Mouse (Mus musculus): Measurements from ENCODE around the gene Ankrd34a.

Gene Ankrd34a

DNA sequence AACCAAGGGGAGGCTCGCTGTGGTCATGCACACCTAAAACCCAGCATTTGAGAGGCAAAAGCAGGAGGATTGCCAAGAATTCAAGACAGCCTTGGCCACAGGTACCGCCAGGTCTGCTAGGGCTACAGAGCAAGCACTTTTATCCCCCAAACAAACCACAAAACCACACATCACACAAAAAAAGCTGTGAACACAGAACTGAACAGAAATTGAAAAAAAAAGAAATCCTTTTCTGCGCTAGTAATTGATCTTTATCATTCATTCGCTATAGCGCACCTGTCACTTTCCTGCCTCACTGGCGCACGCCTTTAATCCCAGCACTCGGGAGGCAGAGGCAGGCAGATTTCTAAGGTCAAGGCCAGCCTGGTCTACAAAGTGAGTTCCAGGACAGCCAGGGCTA is 33.2 kb upstream of the Ankrd34a start:
- no peak for DNase-seq (ENCODE audit: low read depth, low spot score)

- DNase-seq (ENCODE audit: low read depth, low spot score) = no peak
Measured at GRCm38 (mm10) chr3:96563911-96564632, 32.4 kb upstream of the Ankrd34a start.

GRCm38 (mm10) chr3:96564633-96565032 is 31.8 kb upstream of the Ankrd34a start:
- DNase-seq (ENCODE audit: low read depth, low spot score) = peak; percentile 24

GRCm38 (mm10) chr3:96565105-96565504 is 31.3 kb upstream of the Ankrd34a start:
- no peak for DNase-seq (ENCODE audit: low read depth, low spot score)

GRCm38 (mm10) chr3:96566661-96567450 is 29.6 kb upstream of the Ankrd34a start:
- no peak for DNase-seq (ENCODE audit: low read depth, low spot score)

GRCm38 (mm10) chr3:96568605-96569004 is 27.8 kb upstream of the Ankrd34a start:
- DNase-seq (ENCODE audit: low read depth, low spot score) = no peak

GRCm38 (mm10) chr3:96569506-96569905 is 26.9 kb upstream of the Ankrd34a start:
- no peak for DNase-seq (ENCODE audit: low read depth, low spot score)

DNA sequence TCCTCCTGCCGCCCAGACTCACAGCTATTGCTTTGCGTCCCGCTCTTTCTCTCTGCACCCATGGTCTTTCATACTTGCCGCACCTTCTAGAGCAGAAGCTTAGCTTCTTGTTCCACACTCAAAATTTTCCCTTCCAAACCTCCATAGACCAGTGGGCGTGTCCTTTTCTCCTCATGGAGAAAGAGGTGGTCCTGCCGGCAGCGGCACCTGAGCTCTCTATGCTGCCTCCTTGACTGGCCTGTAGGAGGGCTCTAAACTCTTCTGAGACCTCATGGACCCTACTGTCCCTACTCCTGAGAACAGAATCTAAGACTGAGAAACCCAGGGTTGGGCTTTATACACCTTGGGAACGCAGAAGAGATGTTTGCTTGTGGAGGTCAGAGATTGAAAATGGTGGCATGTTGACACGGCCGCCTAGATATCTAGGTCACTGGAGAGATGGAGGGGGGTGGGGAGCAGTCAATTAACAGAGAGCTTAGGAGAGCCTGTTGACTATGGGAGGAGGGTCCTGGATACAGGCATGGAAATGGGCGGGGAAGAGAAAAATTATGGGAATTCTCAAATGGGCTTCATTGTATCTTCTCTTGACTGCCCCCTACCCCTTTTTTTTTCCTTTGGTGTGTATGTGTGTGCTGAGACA is 26.4 kb upstream of the Ankrd34a start:
- no peak for DNase-seq (ENCODE audit: low read depth, low spot score)

DNA sequence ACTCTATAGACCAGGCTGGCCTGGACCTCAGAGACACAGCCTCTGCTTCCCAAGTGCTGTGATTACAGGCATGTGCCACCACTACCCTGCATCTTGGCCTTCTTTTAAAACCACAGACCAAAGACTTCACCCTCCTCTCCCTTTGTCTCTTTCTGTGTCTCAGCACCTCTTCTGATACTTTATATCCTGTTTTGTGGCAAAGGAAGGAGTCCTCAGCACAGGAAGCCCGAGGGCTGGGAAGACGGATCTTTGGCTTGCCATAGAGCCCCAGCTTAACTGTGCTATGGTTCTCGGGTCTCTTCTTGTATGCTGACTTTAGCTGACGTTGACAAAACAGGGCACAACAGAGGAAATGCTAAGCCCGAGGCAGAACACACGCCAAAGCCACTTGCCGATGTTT is 25.8 kb upstream of the Ankrd34a start:
- DNase-seq (ENCODE audit: low read depth, low spot score) = no peak

GRCm38 (mm10) chr3:96571336-96571735 is 25.1 kb upstream of the Ankrd34a start:
- DNase-seq (ENCODE audit: low read depth, low spot score) = no peak

DNA sequence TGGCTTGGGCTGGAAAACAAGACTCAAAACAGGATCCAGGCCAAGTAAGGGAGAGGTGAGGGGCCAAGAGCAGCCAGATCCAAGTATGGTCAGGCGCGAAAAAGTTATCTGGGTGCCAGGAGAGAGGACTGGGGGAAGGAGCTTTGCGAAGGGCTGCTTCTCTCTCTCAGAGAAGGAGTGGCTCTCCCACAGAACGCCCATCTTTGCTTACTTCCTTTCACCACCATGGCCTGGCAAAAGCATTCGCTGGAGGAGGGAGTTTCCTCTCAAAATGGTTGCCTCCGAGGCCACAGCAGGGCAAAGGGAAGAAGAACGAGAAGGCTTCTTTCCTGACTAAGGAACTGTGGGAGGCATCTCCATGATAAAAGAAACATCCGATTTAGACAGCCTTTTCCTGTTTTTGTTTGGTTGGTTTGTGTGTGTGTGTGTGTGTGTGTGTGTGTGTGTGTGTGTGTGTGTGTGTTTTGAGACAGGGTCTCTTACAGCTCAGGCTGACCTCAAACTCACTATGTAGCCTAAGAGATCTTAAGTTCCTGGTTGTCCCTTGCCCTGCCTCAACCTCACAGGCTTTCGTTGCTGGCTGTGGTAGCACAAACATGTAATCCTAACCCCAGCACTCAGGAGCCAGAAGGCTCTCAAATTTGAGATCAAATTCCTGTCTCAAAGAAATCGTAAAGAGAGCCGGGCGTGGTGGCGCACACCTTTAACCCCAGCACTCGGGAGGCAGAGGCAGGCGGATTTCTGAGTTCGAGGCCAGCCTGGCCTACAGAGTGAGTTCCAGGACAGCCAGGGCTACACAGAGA is 24.3 kb upstream of the Ankrd34a start:
- no peak for DNase-seq (ENCODE audit: low read depth, low spot score)

DNA sequence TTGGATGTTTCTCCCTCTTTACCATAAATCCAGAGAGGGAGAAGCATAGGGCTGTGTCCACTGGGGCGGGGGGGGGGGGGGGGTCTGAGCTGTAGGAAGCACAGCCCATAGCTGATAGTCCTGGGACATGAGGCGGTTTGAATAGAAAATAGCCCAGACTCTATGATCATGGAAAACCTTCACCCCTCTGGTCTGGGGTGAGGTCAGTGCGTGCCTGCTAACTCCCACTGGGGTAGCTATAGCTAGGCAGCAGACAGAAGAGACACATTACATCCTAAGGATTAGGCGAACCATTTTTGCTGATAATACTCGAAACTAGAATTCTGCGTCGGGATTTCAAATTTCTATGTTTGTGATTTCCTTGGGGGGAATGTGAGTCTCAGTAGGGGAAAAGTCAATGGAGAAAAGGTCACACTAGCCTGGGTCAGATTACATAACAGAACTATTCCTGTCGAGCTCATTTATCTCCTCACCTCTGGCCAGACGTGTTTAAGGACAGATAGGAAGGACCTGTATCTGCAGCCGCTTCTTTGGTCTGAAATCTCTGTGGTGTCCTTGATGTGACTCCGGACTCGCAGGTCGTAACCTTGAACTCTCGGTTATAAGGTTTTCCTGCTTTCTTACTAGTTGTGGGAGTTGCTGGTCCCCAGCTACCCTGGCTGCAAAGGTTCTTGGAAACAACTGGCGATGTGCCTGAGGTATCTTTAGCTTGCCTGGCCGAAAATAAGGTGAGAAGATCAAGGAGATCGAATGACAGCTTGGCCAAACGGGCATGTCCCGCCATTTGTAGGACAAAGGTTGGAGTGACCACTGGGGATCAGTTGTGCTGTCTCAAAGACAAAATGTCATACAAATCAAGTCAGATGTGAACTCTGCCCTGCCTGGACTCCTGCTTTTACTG is 22.6 kb upstream of the Ankrd34a start:
- no peak for DNase-seq (ENCODE audit: low read depth, low spot score)

- DNase-seq (ENCODE audit: low read depth, low spot score) = no peak
Measured at GRCm38 (mm10) chr3:96575272-96575984, 21.0 kb upstream of the Ankrd34a start.

DNA sequence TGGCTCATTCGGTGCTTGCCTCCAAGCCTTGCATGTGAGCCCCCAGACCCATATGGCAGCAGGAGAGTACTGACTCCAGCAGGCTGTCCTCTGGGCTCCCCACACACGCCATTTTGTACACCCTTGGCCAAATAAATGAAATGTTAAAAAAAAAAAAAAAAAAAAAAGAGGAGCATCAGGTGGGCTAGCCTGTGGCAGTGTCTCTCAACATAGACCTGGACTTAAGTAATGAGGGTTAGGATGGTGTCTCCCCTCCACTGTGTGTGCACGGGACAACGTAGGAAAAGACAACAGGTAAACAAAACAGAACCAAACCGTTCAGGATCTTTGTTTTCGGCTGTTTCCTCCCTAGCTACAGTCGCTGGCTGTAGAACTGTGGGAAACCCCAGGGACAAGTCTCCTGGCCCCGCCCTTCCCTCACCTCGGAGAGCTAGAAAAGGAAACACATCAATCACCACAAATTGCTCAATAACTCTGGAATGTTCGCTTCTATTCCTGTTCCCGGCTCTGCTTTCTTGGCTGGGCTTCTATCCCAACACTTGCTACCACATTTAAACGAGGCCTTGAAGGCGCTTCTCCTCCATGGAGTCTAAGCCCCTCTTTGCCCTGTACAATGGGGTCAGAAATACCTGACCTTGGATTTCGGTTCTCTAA is 20.3 kb upstream of the Ankrd34a start:
- no peak for DNase-seq (ENCODE audit: low read depth, low spot score)

DNA sequence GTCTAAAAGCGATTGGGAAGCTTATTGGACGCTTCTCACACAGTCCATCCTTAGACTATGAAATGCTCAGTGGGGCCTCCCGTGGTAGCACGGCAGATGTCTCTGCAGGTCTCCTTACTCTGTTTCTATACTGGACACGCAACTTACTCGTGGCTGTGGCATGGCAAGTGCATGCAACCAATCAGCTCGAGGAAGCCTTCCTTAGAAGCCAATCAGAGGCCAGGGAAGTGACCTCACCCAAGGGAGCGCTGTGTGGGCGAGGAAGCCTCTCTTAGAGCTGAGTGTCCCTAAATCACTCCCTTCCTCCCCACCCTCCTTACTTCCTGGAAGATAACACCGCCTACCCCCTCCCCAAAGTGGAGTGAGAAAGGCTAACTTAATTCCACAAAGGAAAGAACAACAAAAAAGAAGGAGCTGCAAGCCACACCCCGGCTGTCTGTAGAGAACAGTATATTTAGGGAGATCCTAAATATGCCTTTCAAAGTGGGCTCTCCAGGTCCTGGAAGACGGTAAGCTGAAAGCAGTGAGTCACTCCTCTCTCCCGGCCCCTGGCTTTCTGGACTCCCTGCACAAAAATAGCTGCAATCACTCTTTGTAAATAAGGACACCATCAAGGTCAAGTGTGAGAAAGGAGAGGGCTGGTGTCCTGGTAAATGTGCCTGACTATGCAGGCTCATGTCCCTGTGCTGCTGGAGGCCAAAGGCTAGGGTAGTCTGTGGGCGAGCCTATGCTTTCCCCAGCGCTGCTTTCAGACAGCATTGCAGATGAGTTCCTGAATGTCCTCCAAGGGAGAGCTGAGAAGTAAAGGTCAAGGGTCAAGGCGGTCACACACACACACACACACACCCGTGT is 19.5 kb upstream of the Ankrd34a start, which contains the start of gene Gm16253:
Gene Gm16253 (plus strand): TSS at position 295 of the 852 bp plus-strand sequence.
- peak; percentile 97 for DNase-seq (ENCODE audit: low read depth, low spot score)

- no peak for DNase-seq (ENCODE audit: low read depth, low spot score)
Measured at GRCm38 (mm10) chr3:96577566-96577965, 18.9 kb upstream of the Ankrd34a start.

DNA sequence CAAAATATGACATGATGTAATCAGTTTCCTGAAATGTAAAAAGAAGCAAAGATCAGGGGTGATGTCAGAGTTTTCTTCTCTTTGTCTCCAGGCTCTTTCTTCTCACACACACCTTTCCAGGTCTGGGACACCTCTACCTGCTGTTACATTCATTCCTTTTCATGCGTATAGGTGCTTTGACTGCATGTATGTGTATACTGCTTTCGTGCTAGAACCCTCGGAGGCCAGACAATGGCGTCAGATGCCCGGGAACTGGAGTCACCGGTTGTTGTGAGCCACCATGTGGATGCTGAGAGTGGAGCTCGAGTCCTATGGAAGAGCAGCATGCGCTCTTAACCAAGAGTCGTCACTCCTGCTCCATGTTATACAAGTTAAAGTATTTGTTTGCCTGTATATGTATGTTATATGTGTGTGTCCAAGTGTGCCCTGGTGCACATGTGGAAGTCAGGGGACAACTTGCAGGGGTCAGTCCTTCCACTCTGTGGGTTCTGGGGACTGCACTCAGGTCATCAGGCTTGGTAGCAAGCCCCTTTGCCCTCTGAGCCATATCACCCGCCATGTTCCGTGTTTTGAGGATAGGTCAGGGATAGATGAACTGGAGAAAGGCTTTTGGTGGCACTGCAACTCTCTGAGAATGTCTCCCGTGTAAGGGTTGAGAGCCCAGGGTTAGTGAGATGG is 17.7 kb upstream of the Ankrd34a start:
- no peak for DNase-seq (ENCODE audit: low read depth, low spot score)

DNA sequence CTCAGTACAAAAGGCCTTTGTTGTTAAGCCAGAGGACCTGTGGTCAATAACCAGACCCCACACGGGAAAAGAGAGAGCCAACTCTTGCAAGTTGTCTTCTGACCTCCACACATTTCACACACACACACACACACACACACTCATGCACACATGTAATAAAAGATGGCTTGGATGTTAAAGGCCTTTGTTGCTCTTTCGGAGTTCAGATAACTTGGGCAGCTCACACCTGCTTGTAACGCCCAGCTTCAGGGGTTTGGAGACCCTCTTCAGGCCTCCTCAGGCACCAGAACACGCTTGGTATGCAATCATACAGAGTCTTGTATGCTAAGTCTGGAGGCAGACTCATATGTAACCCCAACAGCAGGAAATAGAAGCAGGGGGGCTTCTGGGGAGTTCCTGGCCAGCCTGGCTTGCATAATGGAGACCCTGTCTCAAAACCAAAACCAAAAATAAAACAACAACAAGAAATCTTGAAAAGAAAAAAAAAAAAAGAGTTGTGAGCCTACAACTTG is 17.1 kb upstream of the Ankrd34a start:
- DNase-seq (ENCODE audit: low read depth, low spot score) = no peak

Data from telencephalon, adult 2 months (tissue).